Mouse (Mus musculus) heart, embryonic 14.5 days (tissue): ENCODE results near the gene Gabbr2. TPM values are rescaled to one million over a fixed set of nuclear protein-coding genes. Genes with fewer than 3 reads are reported as not detected.

Source experiments
- ATAC-seq: fragments of 200-750 bp; cut with Nextera tagmentation; 2 replicates; pipeline ENCODE4 v1.8.0; 2017; ENCODE audit warnings: low read depth, moderate TSS enrichment; ENCODE audit not compliant: insufficient number of reproducible peaks, insufficient read depth, low FRiP score
- H3K27ac ChIP-seq, 2 experiments: fragments of 200-500 bp in 1 of 2; fragments of 300-500 bp in 1 of 2; sonication (generic) in 1 of 2; replicated peaks in 1 of 2; 2 replicates each; pipeline ENCODE4 v1.5.1; 2012 to 2014; ENCODE audit warnings: low read depth in 2 of 2, low read length in 2 of 2, control low read depth in 1 of 2, mild to moderate bottlenecking in 1 of 2, mixed read lengths in 1 of 2; ENCODE audit not compliant: control insufficient read depth in 1 of 2, insufficient read depth in 1 of 2
- H3K27me3 ChIP-seq: fragments of 300-500 bp; sonication (generic); 2 replicates; pipeline ENCODE4 v1.6.1; 2014; ENCODE audit warnings: mild to moderate bottlenecking, low read length, control low read depth; ENCODE audit not compliant: control insufficient read depth, insufficient read depth
- H3K36me3 ChIP-seq: fragments of 300-500 bp; sonication (generic); 2 replicates; pipeline ENCODE4 v1.6.1; 2014; ENCODE audit warnings: mild to moderate bottlenecking, control low read depth, low read length, mixed read lengths; ENCODE audit not compliant: control insufficient read depth, insufficient read depth
- H3K4me1 ChIP-seq, 2 experiments: fragments of 200-500 bp in 1 of 2; fragments of 300-500 bp in 1 of 2; sonication (generic) in 1 of 2; 2 replicates each; pipeline ENCODE4 v1.6.1; 2012 to 2014; ENCODE audit warnings: low read length in 2 of 2, control low read depth in 1 of 2, mixed read lengths in 1 of 2; ENCODE audit not compliant: control insufficient read depth in 2 of 2, insufficient read depth in 2 of 2
- H3K4me2 ChIP-seq: fragments of 300-500 bp; sonication (generic); 2 replicates; pipeline ENCODE4 v1.6.1; 2014; ENCODE audit warnings: mild to moderate bottlenecking, low read length
- H3K4me3 ChIP-seq, 2 experiments: fragments of 200-500 bp in 1 of 2; fragments of 300-500 bp in 1 of 2; sonication (generic) in 1 of 2; 2 replicates each; pipeline ENCODE4 v1.5.1; 2012 to 2014; ENCODE audit warnings: low read length in 2 of 2, mild to moderate bottlenecking in 2 of 2, control low read depth in 1 of 2, low read depth in 1 of 2, moderate library complexity in 1 of 2; ENCODE audit not compliant: control insufficient read depth in 1 of 2, insufficient read depth in 1 of 2
- H3K9ac ChIP-seq: fragments of 300-500 bp; sonication (generic); 2 replicates; pipeline ENCODE4 v1.6.1; 2014; ENCODE audit warnings: mild to moderate bottlenecking, low read length
- H3K9me3 ChIP-seq: fragments of 300-500 bp; sonication (generic); 2 replicates; pipeline ENCODE4 v1.6.1; 2016; ENCODE audit warnings: low read length, control low read depth; ENCODE audit not compliant: control insufficient read depth
- WGBS: fragments of 180-500 bp; shearing (Covaris S2); extraction: QIAGEN DNeasy Blood & Tissue Kit; methylation state at CpG from one replicate; pipeline ENCODE4 v1.1.7; 2014; 5-methylcytosine and 5-hydroxymethylcytosine counted together
- polyA plus RNA-seq: library from polyadenylated mRNA; unstranded; fragments of >200 nt; fragmentation: Nextera tagmentation; extraction: Ambion mirVana; gene quantifications from 2 replicates; pipeline ENCODE4 v1.2.1, GENCODE M21; 2014

The Gabbr2 gene
- polyA plus RNA-seq, 1 experiment from 2014 or later: 0.08 TPM

DNA sequence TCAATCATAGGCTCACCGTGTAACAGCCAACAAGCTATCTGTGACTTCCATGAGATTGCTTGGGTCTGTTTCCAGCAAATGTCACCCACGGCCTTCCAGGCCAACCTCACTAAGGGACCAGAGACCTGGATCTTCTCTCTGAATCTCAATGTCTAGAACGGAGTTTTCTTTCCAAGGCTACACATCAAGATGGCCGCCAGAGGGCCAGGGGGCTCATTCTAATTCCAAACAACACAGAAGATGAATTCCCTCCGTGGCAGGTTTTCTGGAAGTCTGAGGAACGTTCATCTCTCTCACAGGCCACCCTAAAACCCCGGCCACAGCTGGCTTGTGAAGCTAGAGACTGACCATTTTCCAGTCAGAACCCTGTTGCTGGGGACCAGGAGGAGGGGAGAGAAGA, 196.0 kb downstream of the Gabbr2 start:
- no peaks in the 10 kb centered on the region for H3K27me3 ChIP-seq
- H3K36me3 ChIP-seq: no peaks in the 10 kb centered on the region
- WGBS: 67% methylated on average over 7 of the region's 7 CpGs
- no peaks in the 10 kb centered on the region for H3K9me3 ChIP-seq
- H3K4me3 ChIP-seq: no peak overlapping the region
- ATAC-seq: no peak
- H3K4me2 ChIP-seq: no peak overlapping the region
- H3K4me1 ChIP-seq: peaks cover 19 to 30% of the 10 kb centered on the region in 2 experiments
- no peak overlapping the region for H3K27ac ChIP-seq
- H3K9ac ChIP-seq: no peak overlapping the region

DNA sequence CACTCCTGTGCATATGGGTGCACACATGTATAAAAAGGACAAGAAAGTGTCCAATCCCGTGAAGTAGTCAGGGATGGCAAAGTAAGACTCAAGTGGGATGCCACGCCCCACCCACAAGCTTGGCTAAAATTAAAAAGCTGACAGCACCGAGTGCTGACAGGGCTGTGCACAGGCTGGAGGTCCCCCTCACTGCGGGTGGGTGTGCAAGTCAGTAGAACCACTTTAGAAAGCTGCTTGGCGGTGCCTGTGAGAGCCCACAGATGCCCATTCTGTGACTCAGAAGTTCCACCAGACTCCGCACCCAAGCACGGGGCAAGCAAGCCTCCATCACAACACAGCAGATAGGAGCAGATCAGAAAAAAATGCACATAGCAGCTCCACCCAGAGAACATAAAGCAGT, 197.1 kb downstream of the Gabbr2 start:
- H3K27me3 ChIP-seq: no peaks in the 10 kb centered on the region
- WGBS: 30% methylated on average over 7 of the region's 7 CpGs
- no peak overlapping the region for H3K4me3 ChIP-seq
- ATAC-seq: peak; percentile 37
- H3K36me3 ChIP-seq: no peaks in the 10 kb centered on the region
- no peak overlapping the region for H3K9ac ChIP-seq
- H3K4me2 ChIP-seq: peak overlapping the region; percentile 27
- peaks cover 19 to 30% of the 10 kb centered on the region in 2 experiments for H3K4me1 ChIP-seq
- peak overlapping the region; percentile 41 to 81; a peak in 3 of 4 replicates for H3K27ac ChIP-seq
- H3K9me3 ChIP-seq: no peaks in the 10 kb centered on the region

DNA sequence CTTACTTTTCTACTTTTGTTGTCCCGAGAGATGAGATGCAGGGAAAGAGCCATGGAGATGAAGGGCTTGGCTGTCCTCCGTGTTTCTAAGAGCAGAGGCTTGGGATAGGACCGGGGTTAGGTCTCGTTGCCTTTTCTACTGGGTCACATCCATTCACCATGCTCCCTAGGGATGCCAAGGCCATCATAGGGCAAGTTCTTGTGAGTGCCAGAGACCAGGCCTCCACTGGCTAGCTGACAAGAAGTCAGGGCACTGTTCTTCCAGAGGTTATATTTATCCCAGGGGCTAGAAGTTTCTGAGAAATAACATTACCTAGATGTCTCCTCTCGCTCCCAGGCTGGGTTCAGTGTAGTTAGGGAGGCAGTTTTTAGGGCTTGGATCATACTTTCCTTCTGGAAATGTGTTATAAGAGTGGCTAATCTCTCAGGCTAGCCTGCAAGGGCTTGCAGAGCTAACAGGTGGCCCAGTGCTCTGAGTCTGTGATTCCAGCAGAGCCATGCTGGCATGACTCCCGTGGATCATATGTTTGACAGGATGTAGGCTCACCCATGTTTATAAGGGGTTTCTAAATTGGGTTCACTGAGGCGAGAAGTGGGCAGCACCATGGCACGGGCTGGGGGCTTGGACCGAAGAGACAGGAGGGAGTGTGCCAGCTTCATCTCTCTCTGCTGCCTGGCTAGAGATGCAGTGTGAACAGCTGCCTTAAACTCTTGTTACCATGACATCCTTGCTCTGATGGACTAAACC, 199.2 kb downstream of the Gabbr2 start:
- H3K9ac ChIP-seq: no peak overlapping the region

DNA sequence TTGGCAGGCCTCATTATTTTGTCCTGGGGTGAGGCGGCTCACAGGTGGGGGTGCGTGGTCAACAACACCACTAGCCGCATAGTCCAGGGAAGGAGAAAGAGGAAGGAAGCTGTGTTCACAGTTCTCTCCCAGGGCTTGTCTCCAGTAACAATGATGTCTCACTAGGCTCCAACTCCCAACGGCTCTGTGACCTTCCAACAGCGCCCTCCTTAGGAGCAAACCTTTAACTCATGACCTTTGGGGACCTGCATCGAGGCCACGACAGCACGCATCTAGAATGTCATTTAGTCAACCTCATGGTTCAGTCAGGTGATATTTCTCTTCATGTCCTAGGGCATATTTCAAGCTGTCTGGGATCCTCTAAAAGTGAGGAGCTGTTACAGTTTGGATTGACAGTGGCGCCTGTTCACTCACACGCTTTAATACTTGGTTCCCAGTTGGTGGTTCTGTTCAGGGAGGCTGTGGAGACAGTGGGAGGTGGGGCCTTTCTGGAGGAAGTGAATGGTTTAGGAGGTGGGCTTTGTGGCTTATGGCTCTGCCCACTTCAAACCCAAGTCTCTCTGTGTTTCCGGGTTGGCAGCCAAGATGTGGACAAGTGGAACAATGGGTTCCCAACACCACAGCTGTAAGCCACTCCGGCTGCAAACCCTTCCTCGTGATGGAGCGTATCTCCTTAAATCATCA, 200.3 kb downstream of the Gabbr2 start:
- Histone ChIP-seq H3K9ac (no peak overlapping the region), H3K9me3 (no peaks in the 10 kb centered on the region), H3K4me3 (no peak overlapping the region), H3K4me1 (peaks cover 19 to 30% of the 10 kb centered on the region in 2 experiments), H3K27ac (no peak overlapping the region), H3K36me3 (no peaks in the 10 kb centered on the region), H3K4me2 (no peak overlapping the region), H3K27me3 (no peaks in the 10 kb centered on the region)
- ATAC-seq: no peak
- WGBS: 75% methylated on average over 14 of the region's 14 CpGs

More for the DNA sequence above, 199.2 kb downstream of the Gabbr2 start:
- H3K4me1 ChIP-seq: peaks cover 19 to 30% of the 10 kb centered on the region in 2 experiments
- H3K4me3 ChIP-seq: no peak overlapping the region
- H3K9me3 ChIP-seq: no peaks in the 10 kb centered on the region
- no peak for ATAC-seq
- 80% methylated on average over 9 of the region's 9 CpGs for WGBS
- no peaks in the 10 kb centered on the region for H3K36me3 ChIP-seq
- peak overlapping the region; percentile 50 to 62 for H3K27ac ChIP-seq
- no peak overlapping the region for H3K4me2 ChIP-seq
- H3K27me3 ChIP-seq: no peaks in the 10 kb centered on the region

DNA sequence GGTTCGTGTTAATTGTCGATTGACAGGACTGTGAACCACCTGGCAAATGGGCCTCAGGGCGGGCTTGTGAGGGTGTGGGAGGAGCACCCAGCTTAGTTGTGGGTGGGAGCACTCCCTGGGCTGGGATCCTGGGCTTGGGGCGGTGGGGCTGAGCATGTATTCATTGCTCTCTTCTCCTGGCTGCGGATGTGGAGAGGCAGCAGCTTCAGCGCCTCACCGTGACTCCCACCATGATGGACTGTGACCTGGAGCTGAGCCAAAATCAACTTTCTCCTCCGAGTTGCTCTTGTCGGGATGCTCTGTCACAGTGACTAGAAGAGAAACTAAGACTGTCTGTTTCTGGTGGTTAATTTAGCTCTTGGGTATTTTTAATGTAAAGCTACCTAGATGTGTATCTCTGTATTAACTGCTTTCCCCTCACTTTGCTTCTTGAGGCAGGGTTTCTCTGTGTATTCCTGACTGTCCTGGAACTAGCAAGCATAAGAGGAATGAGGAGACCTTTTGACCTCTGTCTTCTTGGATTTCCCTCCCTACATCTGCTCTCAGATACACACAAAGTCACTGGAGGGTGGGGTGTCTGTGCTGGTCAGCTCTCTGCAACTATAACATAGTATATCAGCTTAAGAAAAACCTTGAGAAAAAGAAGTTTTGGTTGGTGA, 200.9 kb downstream of the Gabbr2 start:
- no peak overlapping the region for H3K9ac ChIP-seq
- H3K4me1 ChIP-seq: peaks cover 19 to 30% of the 10 kb centered on the region in 2 experiments
- no peaks in the 10 kb centered on the region for H3K27me3 ChIP-seq
- 50% methylated on average over 9 of the region's 9 CpGs for WGBS
- no peaks in the 10 kb centered on the region for H3K9me3 ChIP-seq
- no peak overlapping the region for H3K4me3 ChIP-seq
- H3K36me3 ChIP-seq: no peaks in the 10 kb centered on the region
- no peak overlapping the region for H3K27ac ChIP-seq
- no peak overlapping the region for H3K4me2 ChIP-seq
- no peak for ATAC-seq

DNA sequence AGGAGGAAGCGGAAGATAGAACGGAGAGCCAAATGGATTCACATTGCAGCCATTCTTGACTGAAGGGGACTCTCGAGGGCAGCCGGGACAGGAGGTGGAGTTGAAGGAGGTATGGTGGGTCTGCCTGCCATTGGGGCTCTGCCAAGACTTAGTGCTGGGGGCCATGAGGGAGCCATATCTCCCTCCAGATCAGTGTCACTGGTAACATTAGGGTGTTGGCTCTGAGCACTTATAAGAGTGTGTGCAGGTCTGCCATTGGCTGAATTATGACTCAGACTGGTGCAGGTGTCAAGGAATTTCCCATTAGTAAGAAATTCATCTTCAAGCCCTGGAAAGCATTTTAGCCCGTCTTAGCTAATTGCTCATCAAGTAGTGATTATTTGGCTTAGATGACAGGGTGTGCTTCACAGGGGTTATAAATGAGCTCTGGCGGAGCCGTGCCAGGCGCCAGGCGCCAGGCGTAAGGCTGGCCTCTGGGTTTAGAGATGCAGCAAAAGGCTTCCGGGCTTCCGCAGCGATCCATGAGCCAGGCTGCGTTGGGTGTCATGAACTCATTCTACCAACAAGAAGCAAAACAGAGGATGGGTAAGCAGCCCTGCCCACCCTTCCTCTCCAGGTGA, 207.1 kb downstream of the Gabbr2 start:
- Histone ChIP-seq H3K36me3 (no peaks in the 10 kb centered on the region), H3K4me3 (no peak overlapping the region), H3K9me3 (no peaks in the 10 kb centered on the region), H3K27me3 (no peaks in the 10 kb centered on the region), H3K27ac (no peak overlapping the region), H3K4me2 (no peak overlapping the region), H3K4me1 (no peaks in the 10 kb centered on the region), H3K9ac (no peak overlapping the region)
- no peak for ATAC-seq
- WGBS: 85% methylated on average over 14 of the region's 14 CpGs

DNA sequence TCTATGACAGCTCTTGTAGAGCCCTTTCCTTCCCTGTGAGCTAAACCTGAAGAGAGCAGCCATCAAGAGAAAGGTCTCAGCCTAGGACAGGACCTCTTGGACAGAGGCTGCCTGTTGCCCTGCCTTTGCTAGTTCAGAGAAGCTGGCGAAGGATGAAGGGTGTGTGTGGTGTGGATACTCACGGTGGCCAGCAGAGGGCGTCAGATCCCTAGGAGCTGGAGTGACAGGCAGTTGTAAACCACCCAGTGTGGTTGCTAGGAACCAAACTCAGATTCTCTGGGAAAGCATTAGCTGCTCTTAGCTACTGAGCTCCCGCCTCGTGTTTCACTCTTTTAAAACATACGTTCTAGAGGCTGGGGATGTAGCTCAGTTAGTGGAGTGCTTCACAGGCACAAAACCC, 210.6 kb downstream of the Gabbr2 start:
- no peak for ATAC-seq
- H3K9me3 ChIP-seq: no peaks in the 10 kb centered on the region
- no peak overlapping the region for H3K4me2 ChIP-seq
- no peak overlapping the region for H3K9ac ChIP-seq
- no peak overlapping the region for H3K27ac ChIP-seq
- H3K36me3 ChIP-seq: no peaks in the 10 kb centered on the region
- H3K4me1 ChIP-seq: no peaks in the 10 kb centered on the region
- H3K4me3 ChIP-seq: no peak overlapping the region
- 64% methylated on average over 6 of the region's 6 CpGs for WGBS
- H3K27me3 ChIP-seq: 0 out of 2 replicates have a peak, but pooled peaks cover 9% of the 10 kb centered on the region
